Mouse (Mus musculus) hindbrain, embryonic 12.5 days (tissue): ENCODE results near the gene Oip5. TPM values are rescaled to one million over a fixed set of nuclear protein-coding genes. Genes with fewer than 3 reads are reported as not detected.

ENCODE experiments used
- ATAC-seq: fragments of 200-750 bp; cut with Nextera tagmentation; 2 replicates; pipeline ENCODE4 v1.8.0; 2017; ENCODE audit warnings: moderate TSS enrichment; ENCODE audit not compliant: low FRiP score
- H3K27ac ChIP-seq: fragments of 300-500 bp; sonication (generic); 2 replicates; pipeline ENCODE4 v1.5.1; 2016; ENCODE audit warnings: mild to moderate bottlenecking
- H3K27me3 ChIP-seq: fragments of 300-500 bp; sonication (generic); 2 replicates; pipeline ENCODE4 v1.6.1; 2016; ENCODE audit warnings: mild to moderate bottlenecking
- H3K36me3 ChIP-seq: fragments of 300-500 bp; sonication (generic); 2 replicates; pipeline ENCODE4 v1.6.1; 2016; ENCODE audit warnings: mild to moderate bottlenecking
- H3K4me1 ChIP-seq: fragments of 300-500 bp; sonication (generic); 2 replicates; pipeline ENCODE4 v1.6.1; 2016
- H3K4me2 ChIP-seq: fragments of 300-500 bp; sonication (generic); replicated peaks from 2 replicates; pipeline ENCODE4 v1.6.1; 2016; ENCODE audit warnings: mild to moderate bottlenecking
- H3K4me3 ChIP-seq: fragments of 300-500 bp; sonication (generic); 2 replicates; pipeline ENCODE4 v1.5.1; 2016; ENCODE audit warnings: mild to moderate bottlenecking
- H3K9ac ChIP-seq: fragments of 300-500 bp; sonication (generic); 2 replicates; pipeline ENCODE4 v1.6.1; 2016; ENCODE audit warnings: mild to moderate bottlenecking, moderate library complexity
- H3K9me3 ChIP-seq: fragments of 300-500 bp; sonication (generic); replicated peaks from 2 replicates; pipeline ENCODE4 v1.6.1; 2016; ENCODE audit warnings: mild to moderate bottlenecking
- WGBS: fragments of 180-500 bp; shearing (Covaris S2); methylation state at CpG from one replicate; pipeline ENCODE4 v1.1.7; 2016; 5-methylcytosine and 5-hydroxymethylcytosine counted together
- polyA plus RNA-seq: library from polyadenylated mRNA; unstranded; fragments of >200 nt; fragmentation: Nextera tagmentation; extraction: Ambion mirVana; gene quantifications from 2 replicates; pipeline ENCODE4 v1.2.1, GENCODE M21; 2016

Oip5 gene
- polyA plus RNA-seq, 1 experiment from 2014 or later, result 22.6 TPM

DNA sequence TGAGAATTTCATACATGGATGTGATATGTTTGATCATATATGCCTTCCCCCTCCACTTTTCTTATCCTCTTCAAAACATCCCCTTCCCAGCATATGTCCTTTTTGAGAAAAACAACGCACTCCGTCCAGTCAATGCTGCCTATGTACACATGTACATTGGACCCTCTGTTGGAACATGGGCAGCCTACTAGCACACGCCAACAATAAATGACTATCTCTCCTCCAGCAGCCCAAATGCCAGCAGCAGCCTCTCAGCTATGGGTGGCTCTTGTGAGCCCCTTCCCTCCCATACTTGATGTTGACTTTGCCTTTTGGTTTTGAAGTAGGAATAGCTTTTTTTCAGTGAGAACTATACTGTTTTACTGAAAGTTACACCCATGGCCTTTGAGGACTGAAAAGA lies 36.7 kb downstream of the Oip5 start:
- ATAC-seq, result no peak
- Histone ChIP-seq H3K27me3 (no peaks in the 10 kb centered on the region), H3K27ac (no peak overlapping the region), H3K36me3 (peaks cover 16% of the 10 kb centered on the region; the same call in 1 of the 2 replicates), H3K4me3 (no peak overlapping the region), H3K9ac (no peak overlapping the region), H3K4me2 (no peak overlapping the region), H3K4me1 (no peaks in the 10 kb centered on the region), H3K9me3 (no peaks in the 10 kb centered on the region)
- 100% methylated on average over 3 of the region's 3 CpGs for WGBS

DNA sequence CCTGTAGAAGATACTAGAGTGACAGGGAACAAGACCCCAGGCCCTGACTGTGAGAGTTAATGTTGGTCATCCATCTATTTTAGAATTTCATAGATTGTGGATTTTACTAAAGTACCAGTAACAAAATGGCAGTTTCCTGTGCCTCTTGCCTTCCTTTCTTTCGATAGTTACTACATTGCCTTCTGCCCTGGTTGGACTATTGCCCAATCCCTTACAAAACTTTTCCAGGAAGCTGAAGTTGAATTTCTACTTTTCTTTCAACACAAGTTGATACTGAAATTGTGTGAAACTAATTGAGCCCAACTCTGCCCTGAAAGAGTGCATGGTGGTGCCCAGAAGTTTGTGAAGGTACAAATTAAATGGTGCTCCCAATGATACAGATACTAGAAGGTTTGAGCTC lies 45.8 kb downstream of the Oip5 start:
- Histone ChIP-seq H3K4me3 (no peak overlapping the region), H3K36me3 (peaks cover 35% of the 10 kb centered on the region), H3K27ac (no peak overlapping the region), H3K4me1 (no peaks in the 10 kb centered on the region), H3K27me3 (no peaks in the 10 kb centered on the region), H3K9me3 (no peaks in the 10 kb centered on the region), H3K9ac (no peak overlapping the region), H3K4me2 (no peak overlapping the region)
- no peak for ATAC-seq
- WGBS, result 92% methylated on average over 1 of the region's 1 CpGs

DNA sequence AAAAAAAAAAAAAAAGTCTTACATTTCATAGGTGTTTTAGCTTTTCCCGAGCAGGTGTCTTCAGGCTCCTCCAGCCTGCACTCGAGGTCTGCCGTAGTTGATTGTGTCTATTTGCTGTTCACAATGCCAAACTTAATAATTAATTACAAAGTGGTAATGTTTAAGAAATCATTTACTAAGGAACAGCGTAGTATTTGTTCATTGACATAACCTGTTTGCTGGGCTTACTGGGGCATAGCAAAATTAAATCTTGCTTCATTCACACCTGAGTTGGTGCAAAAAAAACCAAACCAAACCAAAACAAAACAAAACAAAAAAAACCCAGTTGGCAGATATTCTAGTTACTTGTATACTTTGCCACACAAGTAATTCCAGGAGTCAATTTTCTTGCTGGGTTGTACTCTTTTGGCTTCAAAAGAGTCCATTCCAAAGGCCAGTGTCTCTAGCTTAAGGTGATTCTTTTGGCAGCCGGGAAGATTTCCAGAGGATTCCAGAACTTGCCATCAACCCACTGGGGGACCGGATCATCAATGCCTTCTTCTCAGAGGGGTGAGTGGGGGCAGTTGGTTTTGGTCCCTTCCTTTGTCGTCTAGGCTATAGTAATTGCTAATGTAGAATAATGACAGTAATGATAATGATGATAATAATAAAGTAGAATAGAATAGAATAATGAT lies 52.0 kb downstream of the Oip5 start:
- Histone ChIP-seq H3K4me2 (no peak overlapping the region), H3K36me3 (peaks cover 23% of the 10 kb centered on the region; the same call in 1 of the 2 replicates), H3K27me3 (no peaks in the 10 kb centered on the region), H3K9me3 (no peaks in the 10 kb centered on the region), H3K9ac (no peak overlapping the region), H3K4me1 (no peaks in the 10 kb centered on the region), H3K27ac (no peak overlapping the region), H3K4me3 (no peak overlapping the region)
- ATAC-seq, result no peak
- 88% methylated on average over 7 of the region's 7 CpGs for WGBS

DNA sequence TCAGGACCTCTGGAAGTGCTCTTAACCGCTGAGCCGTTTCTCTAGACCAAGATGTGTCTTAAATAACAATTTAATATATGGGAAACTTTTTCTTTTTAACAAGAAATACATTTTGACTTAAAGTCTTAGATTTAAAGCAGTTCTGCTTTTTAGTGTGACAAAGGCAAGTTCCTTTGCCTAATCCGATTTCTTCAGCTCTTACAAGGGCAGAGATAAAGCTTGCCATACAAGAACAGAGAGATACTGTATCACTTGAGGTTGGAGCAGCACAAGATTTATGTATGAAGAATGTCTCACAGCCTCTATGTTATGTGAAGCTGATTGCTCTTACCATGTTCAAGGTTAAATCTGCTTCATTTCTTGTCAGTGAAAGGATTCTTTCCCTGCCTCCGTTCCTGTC lies 53.0 kb downstream of the Oip5 start:
- no peaks in the 10 kb centered on the region for H3K27me3 ChIP-seq
- H3K4me3 ChIP-seq, result no peak overlapping the region
- no peaks in the 10 kb centered on the region for H3K9me3 ChIP-seq
- no peak for ATAC-seq
- H3K36me3 ChIP-seq, result peaks cover 23% of the 10 kb centered on the region; the same call in 1 of the 2 replicates
- 92% methylated on average over 4 of the region's 4 CpGs for WGBS
- H3K4me2 ChIP-seq, result no peak overlapping the region
- H3K4me1 ChIP-seq, result no peaks in the 10 kb centered on the region
- H3K9ac ChIP-seq, result no peak overlapping the region
- H3K27ac ChIP-seq, result no peak overlapping the region

DNA sequence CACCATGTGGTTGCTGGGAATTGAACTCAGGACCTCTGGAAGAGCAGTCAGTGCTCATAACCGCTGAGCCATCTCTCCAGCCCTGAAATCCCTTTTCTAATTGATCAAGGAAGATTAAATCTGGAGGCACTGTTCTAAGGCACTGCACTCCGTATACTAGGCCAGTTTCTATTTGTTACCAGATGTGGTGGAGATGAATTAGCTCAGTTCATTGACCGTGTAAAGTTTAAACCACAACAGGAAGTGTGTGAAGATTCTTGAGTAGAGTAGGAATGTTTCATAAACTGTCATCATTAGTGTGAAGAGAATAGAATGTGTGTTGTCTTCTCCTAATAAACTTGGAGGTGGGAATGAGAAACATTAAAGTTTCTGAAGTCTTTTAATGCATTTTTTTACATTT lies 56.5 kb downstream of the Oip5 start:
- no peaks in the 10 kb centered on the region for H3K27me3 ChIP-seq
- H3K4me2 ChIP-seq, result no peak overlapping the region
- no peak for ATAC-seq
- H3K9me3 ChIP-seq, result no peaks in the 10 kb centered on the region
- H3K4me1 ChIP-seq, result no peaks in the 10 kb centered on the region
- H3K36me3 ChIP-seq, result peaks cover 16% of the 10 kb centered on the region; the same call in 1 of the 2 replicates
- H3K9ac ChIP-seq, result no peak overlapping the region
- H3K4me3 ChIP-seq, result no peak overlapping the region
- no peak overlapping the region for H3K27ac ChIP-seq
- WGBS, result 89% methylated on average over 3 of the region's 3 CpGs

Other genes with a start within 250 kb of the Oip5 start
- 4.1 TPM in 2 replicates for gene Ino80, start 140.8 kb downstream of the Oip5 start, polyA plus RNA-seq
- gene Exd1, start 70.8 kb downstream of the Oip5 start, polyA plus RNA-seq, result 0.54 and 0.76 TPM in 2 replicates
- gene Chp1, start 70.8 kb downstream of the Oip5 start, polyA plus RNA-seq, result 61.3 and 65.4 TPM in 2 replicates
- 56.4 and 57.6 TPM in 2 replicates for gene Nusap1, start 171 bp downstream of the Oip5 start, polyA plus RNA-seq
- 38.1 and 45.6 TPM in 2 replicates for gene Ndufaf1, start 44.4 kb upstream of the Oip5 start, polyA plus RNA-seq
- gene Rtf1, start 56.6 kb upstream of the Oip5 start, polyA plus RNA-seq, result 77.8 and 78.3 TPM in 2 replicates
- gene Itpka, start 123.9 kb upstream of the Oip5 start, polyA plus RNA-seq, result 0.53 TPM in 2 replicates
- gene Ltk, start 142.0 kb upstream of the Oip5 start, polyA plus RNA-seq, result 0.23 and 0.34 TPM in 2 replicates
- gene Rpap1, start 169.1 kb upstream of the Oip5 start, polyA plus RNA-seq, result 29.3 and 31.0 TPM in 2 replicates
- gene Tyro3, start 179.3 kb upstream of the Oip5 start, polyA plus RNA-seq, result 27.1 and 27.8 TPM in 2 replicates